Mouse (Mus musculus): ENCODE data around the gene Gm21885.

The Gm21885 gene

GRCm38 (mm10) chr11:94269906-94270305 is 11.8 kb upstream of the Gm21885 start:
- DNase-seq: no peak

GRCm38 (mm10) chr11:94271015-94271414 is 10.7 kb upstream of the Gm21885 start:
- DNase-seq: no peak

GRCm38 (mm10) chr11:94272960-94273927 is 8.4 kb upstream of the Gm21885 start:
- DNase-seq: no peak

- no peak for DNase-seq
Measured at GRCm38 (mm10) chr11:94274206-94274867, 7.3 kb upstream of the Gm21885 start.

- no peak for DNase-seq
Measured at GRCm38 (mm10) chr11:94275226-94275625, 6.4 kb upstream of the Gm21885 start.

- DNase-seq: no peak
Measured at GRCm38 (mm10) chr11:94275686-94276085, 6.0 kb upstream of the Gm21885 start.

GRCm38 (mm10) chr11:94276869-94277337 is 4.8 kb upstream of the Gm21885 start:
- DNase-seq: peak; percentile 91

GRCm38 (mm10) chr11:94282291-94282690 is 618 bp downstream of the Gm21885 start:
- DNase-seq: no peak

GRCm38 (mm10) chr11:94283536-94284099 is 1.9 kb downstream of the Gm21885 start:
- DNase-seq: no peak

- DNase-seq: no peak
Measured at GRCm38 (mm10) chr11:94285886-94286574, 4.4 kb downstream of the Gm21885 start.

- no peak for DNase-seq
Measured at GRCm38 (mm10) chr11:94287105-94287504, 5.4 kb downstream of the Gm21885 start.

GRCm38 (mm10) chr11:94290062-94290740 is 8.5 kb downstream of the Gm21885 start:
- no peak for DNase-seq

- no peak for DNase-seq
Measured at GRCm38 (mm10) chr11:94294996-94295845, 13.5 kb downstream of the Gm21885 start.

- no peak for DNase-seq
Measured at GRCm38 (mm10) chr11:94312733-94313132, 31.1 kb downstream of the Gm21885 start.

GRCm38 (mm10) chr11:94314098-94314652 is 32.5 kb downstream of the Gm21885 start:
- no peak for DNase-seq

GRCm38 (mm10) chr11:94315308-94315707 is 33.6 kb downstream of the Gm21885 start:
- no peak for DNase-seq

GRCm38 (mm10) chr11:94316528-94316927 is 34.9 kb downstream of the Gm21885 start:
- no peak for DNase-seq

GRCm38 (mm10) chr11:94317014-94317413 is 35.3 kb downstream of the Gm21885 start:
- no peak for DNase-seq

GRCm38 (mm10) chr11:94317515-94317914 is 35.8 kb downstream of the Gm21885 start:
- no peak for DNase-seq

GRCm38 (mm10) chr11:94318056-94318455 is 36.4 kb downstream of the Gm21885 start:
- no peak for DNase-seq
